Mouse (Mus musculus): Measurements from ENCODE around the gene Ets1. TPM values are rescaled to one million over a fixed set of nuclear protein-coding genes. Genes with fewer than 3 reads are reported as not detected.

The Ets1 gene
- polyA plus RNA-seq, 1 experiment from 2014 or later: 13.6 TPM

DNA sequence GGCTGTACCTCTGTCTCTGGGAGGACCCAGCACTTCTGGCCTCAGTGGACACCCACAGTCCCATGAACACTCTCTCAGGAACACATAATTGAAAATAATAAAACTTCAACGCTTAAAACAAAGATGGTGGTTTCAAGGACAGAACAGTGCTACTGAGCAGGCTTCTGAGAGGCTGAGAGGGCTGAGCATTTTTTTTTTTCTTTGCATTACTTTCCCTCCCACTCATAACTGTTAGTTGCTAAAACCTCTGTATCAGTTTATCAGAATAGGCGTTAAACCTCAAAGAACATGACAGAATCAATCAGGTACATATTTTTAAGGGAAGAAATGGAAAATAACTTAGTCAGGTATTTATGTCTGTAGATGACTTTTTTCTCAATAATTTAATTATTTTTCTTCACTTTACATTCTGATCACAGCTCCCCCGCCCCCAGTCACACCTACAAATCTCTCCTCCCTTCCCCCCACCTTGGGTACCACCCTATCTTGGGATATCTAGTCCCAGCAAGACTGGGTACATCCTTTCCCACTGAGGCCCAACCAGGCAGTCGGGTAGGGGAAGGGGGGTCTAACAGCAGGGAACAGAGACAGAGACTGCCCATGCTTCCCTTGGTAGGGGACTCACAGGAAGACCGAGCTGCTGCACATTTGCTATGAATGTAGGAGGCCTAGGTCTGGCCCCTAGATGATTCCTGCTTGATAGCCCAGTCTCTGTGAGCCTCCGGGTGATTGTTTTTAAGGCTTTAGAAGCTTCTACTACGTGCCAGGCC, 68.1 kb downstream of the Ets1 start:
- Histone ChIP-seq H3K36me3 (ENCODE audit: control insufficient read depth, insufficient read depth) (no peaks in the 10 kb centered on the region), H3K9ac (ENCODE audit: low read depth, low read length) (no peak overlapping the region), H3K27me3 (replicated peaks; ENCODE audit: control insufficient read depth, insufficient read depth, low read length) (no peaks in the 10 kb centered on the region), H3K9me3 (ENCODE audit: control insufficient read depth) (no peaks in the 10 kb centered on the region), H3K4me3 (ENCODE audit: low read depth, low read length) (no peak overlapping the region), H3K4me2 (replicated peaks; ENCODE audit: low read depth) (no peak overlapping the region), H3K27ac (ENCODE audit: low read depth, low read length) (no peak overlapping the region), H3K4me1 (replicated peaks; ENCODE audit: control insufficient read depth, insufficient read depth, low read length) (0 out of 2 replicates have a peak, but pooled peaks cover 3% of the 10 kb centered on the region)
- ATAC-seq: no peak
- 78% methylated on average over 7 of the region's 7 CpGs for WGBS
- TF ChIP-seq CTCF (IDR thresholded peaks at IDR 0.05; ENCODE audit: low read depth): no peak

GRCm38 (mm10) chr9:32705827-32706478, 69.9 kb downstream of the Ets1 start:
- Histone ChIP-seq H3K4me2 (replicated peaks; ENCODE audit: low read depth) (no peak overlapping the region), H3K27me3 (replicated peaks; ENCODE audit: control insufficient read depth, insufficient read depth, low read length) (no peaks in the 10 kb centered on the region), H3K9me3 (ENCODE audit: control insufficient read depth) (no peaks in the 10 kb centered on the region), H3K4me3 (ENCODE audit: low read depth, low read length) (no peak overlapping the region), H3K9ac (ENCODE audit: low read depth, low read length) (no peak overlapping the region), H3K4me1 (replicated peaks; ENCODE audit: control insufficient read depth, insufficient read depth, low read length) (0 out of 2 replicates have a peak, but pooled peaks cover 8% of the 10 kb centered on the region), H3K36me3 (ENCODE audit: control insufficient read depth, insufficient read depth) (no peaks in the 10 kb centered on the region), H3K27ac (ENCODE audit: low read depth, low read length) (no peak overlapping the region)
- 42% methylated on average over 9 of the region's 9 CpGs for WGBS
- TF ChIP-seq CTCF (IDR thresholded peaks at IDR 0.05; ENCODE audit: low read depth): no peak
- peak; percentile 63 for ATAC-seq

DNA sequence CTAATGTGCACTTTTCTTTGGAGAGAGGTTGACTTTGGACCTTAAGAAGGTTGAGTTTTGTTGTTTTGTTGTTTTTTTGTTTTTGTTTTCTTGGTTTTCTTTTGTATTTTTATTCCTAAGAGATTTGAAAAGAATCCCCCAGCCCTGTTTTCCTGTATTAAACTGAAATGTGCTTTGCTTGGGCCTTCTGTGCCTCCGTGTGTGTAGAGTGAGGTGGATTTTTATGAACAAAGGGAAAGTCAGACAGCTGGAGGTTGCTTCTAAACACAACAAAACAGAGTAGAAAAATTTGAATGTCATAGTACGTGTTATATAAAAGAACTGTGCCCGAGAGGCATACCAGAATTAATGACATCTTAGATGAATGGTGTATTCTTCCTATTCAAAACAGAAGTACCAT, 71.4 kb downstream of the Ets1 start:
- no peaks in the 10 kb centered on the region for H3K9me3 ChIP-seq (ENCODE audit: control insufficient read depth)
- TF ChIP-seq CTCF (IDR thresholded peaks at IDR 0.05; ENCODE audit: low read depth): no peak
- H3K27me3 ChIP-seq (replicated peaks; ENCODE audit: control insufficient read depth, insufficient read depth, low read length): no peaks in the 10 kb centered on the region
- no peak overlapping the region for H3K4me3 ChIP-seq (ENCODE audit: low read depth, low read length)
- no peaks in the 10 kb centered on the region for H3K36me3 ChIP-seq (ENCODE audit: control insufficient read depth, insufficient read depth)
- H3K4me1 ChIP-seq (replicated peaks; ENCODE audit: control insufficient read depth, insufficient read depth, low read length): 0 out of 2 replicates have a peak, but pooled peaks cover 8% of the 10 kb centered on the region
- no peak overlapping the region for H3K4me2 ChIP-seq (replicated peaks; ENCODE audit: low read depth)
- H3K27ac ChIP-seq (ENCODE audit: low read depth, low read length): no peak overlapping the region
- ATAC-seq: no peak
- WGBS: 59% methylated on average over 3 of the region's 3 CpGs
- H3K9ac ChIP-seq (ENCODE audit: low read depth, low read length): no peak overlapping the region

DNA sequence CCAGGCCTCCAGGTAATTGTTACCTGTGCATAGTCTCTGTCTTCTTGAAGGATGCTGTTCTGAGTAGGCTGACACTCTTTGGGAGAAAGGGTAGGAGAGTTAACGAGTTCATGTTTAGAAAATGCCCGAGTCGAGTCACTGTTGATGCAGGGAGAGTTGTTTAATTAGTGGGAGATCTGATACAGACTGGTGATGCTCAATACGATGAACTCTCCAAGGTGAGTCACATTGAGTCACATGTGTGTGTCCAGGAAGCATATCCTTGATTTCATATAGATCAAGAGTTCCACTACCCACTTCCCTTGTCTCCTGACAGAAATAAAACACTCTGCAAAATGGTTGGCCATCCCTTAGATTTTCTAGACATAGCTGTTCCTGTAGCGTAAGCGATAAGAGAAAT, 72.5 kb downstream of the Ets1 start:
- Histone ChIP-seq H3K27me3 (replicated peaks; ENCODE audit: control insufficient read depth, insufficient read depth, low read length) (no peaks in the 10 kb centered on the region), H3K4me3 (ENCODE audit: low read depth, low read length) (no peak overlapping the region), H3K36me3 (ENCODE audit: control insufficient read depth, insufficient read depth) (no peaks in the 10 kb centered on the region), H3K4me2 (replicated peaks; ENCODE audit: low read depth) (no peak overlapping the region), H3K4me1 (replicated peaks; ENCODE audit: control insufficient read depth, insufficient read depth, low read length) (0 out of 2 replicates have a peak, but pooled peaks cover 8% of the 10 kb centered on the region), H3K27ac (ENCODE audit: low read depth, low read length) (no peak overlapping the region), H3K9me3 (ENCODE audit: control insufficient read depth) (no peaks in the 10 kb centered on the region), H3K9ac (ENCODE audit: low read depth, low read length) (no peak overlapping the region)
- no peak for ATAC-seq
- WGBS: 64% methylated on average over 6 of the region's 6 CpGs
- no peak for TF ChIP-seq CTCF (IDR thresholded peaks at IDR 0.05; ENCODE audit: low read depth)

DNA sequence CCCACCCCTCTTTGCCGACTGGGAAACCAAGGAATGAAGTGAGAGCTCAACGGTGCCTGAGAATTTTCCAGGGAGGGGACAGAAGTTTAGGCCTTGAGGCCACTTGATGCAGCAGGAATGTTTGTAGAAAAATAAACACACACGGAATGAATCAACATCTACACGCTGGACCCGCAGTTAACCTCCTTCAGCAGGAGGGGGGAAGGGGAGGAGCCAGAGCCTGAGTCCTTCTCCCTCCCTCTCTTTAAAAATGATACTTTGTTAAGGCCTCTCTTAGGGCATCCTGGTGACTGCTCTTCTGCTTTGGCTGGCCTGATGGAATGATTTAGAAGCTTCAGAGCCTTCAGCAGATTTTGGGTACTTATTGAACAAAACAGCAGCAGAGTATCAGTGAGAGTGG, 73.3 kb downstream of the Ets1 start:
- Histone ChIP-seq H3K4me1 (replicated peaks; ENCODE audit: control insufficient read depth, insufficient read depth, low read length) (0 out of 2 replicates have a peak, but pooled peaks cover 8% of the 10 kb centered on the region), H3K27ac (ENCODE audit: low read depth, low read length) (no peak overlapping the region)
- no peak for ATAC-seq

More for the DNA sequence above, 73.3 kb downstream of the Ets1 start:
- TF ChIP-seq CTCF (IDR thresholded peaks at IDR 0.05; ENCODE audit: low read depth): no peak
- WGBS: 16% methylated on average over 5 of the region's 5 CpGs
- H3K4me2 ChIP-seq (replicated peaks; ENCODE audit: low read depth): no peak overlapping the region
- H3K4me3 ChIP-seq (ENCODE audit: low read depth, low read length): no peak overlapping the region
- H3K9me3 ChIP-seq (ENCODE audit: control insufficient read depth): no peaks in the 10 kb centered on the region
- H3K27me3 ChIP-seq (replicated peaks; ENCODE audit: control insufficient read depth, insufficient read depth, low read length): no peaks in the 10 kb centered on the region
- no peak overlapping the region for H3K9ac ChIP-seq (ENCODE audit: low read depth, low read length)
- H3K36me3 ChIP-seq (ENCODE audit: control insufficient read depth, insufficient read depth): no peaks in the 10 kb centered on the region
